Mouse (Mus musculus) granulocyte monocyte progenitor cell, adult 5-6 weeks (primary cell): ENCODE data around the gene Mtcl1. TPM values are rescaled to one million over a fixed set of nuclear protein-coding genes. Genes with fewer than 3 reads are reported as not detected.

Experiments
- ATAC-seq: replicated peaks from 2 replicates; pipeline ENCODE4 v1.8.0; 2016; ENCODE audit warnings: mild to moderate bottlenecking, moderate TSS enrichment, inconsistent platforms; ENCODE audit not compliant: poor library complexity, severe bottlenecking
- total RNA-seq, 2 experiments: library from RNA; stranded (forward) in 1 of 2; stranded (reverse) in 1 of 2; fragments of 200-712, 200-1000 nt in 1 of 2; fragments of >200 nt in 1 of 2; fragmentation: Nextera tagmentation in 1 of 2; gene quantifications; 2 replicates each; pipeline ENCODE4 v1.2.3; 2014 to 2017

Mtcl1 gene
- total RNA-seq, 2 experiments from 2014 or later = not detected

DNA sequence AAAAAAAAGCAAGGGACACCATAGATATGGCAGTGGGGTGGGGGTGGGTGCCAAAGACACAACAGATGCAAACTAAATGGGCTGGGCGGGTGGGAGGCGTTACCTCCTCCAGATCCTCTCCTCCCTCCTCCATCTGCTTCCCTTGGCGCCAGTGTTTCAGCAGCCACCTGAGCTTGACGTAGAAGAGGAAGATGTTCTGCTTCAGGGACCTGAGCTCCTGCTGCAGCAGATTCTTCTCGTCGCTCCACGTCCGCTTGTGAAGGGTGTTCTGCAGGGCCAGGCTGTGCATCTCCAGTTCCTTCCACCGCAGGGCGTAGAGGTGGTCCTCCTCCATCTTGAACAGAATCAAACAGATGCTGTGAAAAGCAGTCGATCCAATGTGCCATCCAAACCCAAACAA is 81.4 kb downstream of the Mtcl1 start:
- ATAC-seq = no peak

DNA sequence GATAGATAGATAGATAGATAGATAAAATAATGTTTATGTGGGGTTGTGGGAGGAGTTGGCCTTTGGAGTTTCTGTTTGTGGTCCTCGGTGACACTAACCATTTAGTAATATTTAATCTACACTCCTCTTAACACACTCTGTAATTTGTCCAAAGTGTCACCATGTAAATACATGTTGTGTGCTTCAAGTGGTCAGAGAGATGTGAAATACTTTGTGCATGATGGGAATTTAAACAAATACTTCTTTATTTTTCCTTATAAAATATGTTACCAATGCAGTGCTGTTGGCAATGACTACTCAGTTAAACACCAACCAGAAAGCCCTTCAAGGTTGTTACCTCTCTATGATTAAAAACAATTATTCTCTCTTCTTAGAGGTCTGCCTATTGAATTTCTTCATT is 83.9 kb downstream of the Mtcl1 start:
- no peak for ATAC-seq

DNA sequence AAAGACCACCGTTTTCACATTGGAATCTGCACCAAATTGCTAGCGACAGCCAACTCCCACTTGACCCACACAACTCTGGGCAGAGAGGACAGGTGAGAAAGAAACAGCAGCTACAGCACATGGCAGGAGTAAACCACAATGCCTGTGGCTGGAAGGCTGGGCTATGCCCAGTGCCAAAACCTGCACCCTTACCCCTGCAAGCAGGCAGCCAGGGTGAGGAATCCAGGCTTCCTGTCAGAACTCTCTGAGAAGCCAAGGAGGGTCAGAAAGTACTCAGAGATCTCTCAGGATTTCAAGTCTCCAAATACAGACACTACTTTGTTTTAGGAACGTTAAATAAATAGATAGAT is 84.3 kb downstream of the Mtcl1 start:
- ATAC-seq = no peak

DNA sequence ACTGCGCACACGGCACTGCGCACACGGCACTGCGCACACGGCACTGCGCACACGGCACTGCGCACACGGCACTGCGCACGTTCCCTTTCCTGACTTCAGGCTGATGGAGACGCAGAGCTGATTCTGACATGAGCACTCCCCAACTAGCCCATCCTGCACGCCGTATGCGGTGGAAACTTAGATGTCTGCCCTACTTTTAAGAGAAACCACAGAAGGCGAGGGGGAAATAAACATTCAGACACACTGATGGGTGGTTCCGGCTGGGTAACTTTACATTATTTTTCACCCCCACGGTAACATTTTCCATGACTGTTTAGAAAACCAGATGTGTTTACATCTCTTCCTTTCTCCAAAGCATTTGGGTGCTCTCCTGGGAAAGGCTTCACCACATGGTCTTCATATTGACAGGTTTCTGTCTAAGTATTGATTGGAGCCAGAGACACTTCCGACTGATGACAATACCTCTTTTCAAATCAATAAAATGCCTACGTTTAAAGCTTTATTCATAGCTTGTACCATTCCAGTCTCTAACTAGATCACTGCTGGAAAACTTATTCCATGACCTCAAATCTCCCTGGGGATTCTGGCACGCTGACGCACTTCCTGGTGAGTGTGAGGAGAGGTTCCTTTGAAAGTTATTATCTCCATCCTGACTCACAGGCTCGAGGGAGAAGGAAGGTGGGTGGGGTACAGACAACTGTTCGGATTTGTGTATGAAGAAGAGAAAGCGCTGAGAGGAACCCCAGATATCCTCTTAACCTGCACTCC is 84.8 kb downstream of the Mtcl1 start:
- ATAC-seq = no peak

DNA sequence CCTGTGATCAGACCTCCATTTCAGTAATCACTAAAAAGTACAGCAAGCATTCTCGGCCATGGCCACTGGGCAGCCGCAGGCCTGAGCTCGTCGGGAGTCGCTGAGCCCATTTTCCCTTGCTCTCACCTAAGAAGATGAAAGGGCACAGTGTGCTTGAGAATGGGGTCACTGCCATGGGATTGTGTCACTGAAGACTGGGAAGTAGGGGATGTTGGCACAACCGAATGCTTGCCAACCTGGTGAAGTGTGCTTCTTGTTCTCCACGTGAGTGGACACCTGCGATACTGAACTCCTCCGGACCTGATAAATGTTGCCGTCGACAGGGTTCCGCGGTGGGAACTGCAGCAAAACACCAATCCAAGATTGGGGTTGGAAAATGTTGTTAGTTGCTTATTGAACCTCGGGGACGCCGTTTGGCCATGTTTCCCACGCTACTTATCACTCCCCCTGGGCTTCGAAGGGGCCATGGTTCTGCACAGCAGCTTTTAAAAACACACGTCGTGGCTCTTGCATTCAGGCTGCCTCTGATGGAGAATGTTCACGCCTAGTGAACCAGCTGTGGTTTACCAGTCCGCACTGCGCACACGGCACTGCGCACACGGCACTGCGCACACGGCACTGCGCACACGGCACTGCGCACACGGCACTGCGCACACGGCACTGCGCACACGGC is 85.6 kb downstream of the Mtcl1 start:
- no peak for ATAC-seq

DNA sequence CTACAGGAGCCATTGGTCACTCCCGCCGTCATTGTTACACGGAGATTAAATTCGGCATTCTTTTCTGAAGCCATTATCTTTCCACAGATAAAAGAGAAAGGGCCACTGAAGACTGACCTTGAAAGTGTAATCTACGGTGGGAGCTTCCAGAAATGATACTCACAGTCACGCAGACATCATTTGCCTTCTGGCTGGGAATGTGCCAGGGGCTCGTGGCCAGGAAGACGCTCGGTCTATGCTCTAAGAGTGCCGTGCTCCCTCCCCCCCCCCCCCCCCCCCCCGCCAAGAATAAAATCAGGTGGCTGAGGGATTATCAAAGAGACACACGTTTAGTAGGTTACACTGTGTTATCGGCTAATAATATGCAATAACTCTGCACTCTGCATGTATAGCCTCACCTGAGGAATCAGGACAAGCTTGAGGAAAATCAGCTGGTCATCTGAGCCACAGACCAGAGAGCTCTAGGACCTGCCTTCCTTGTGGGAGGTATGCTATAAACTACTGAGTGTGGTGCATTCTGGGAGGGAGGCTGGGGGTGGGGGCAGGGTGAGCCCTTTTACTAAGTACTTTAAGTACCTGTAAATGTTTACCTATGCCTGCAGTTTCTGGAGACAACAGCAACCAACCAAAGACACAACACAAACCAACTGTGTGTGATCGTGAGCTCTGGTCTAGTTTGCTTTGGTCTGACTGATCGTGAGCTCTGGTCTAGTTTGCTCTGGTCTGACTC is 87.1 kb downstream of the Mtcl1 start:
- ATAC-seq = no peak

DNA sequence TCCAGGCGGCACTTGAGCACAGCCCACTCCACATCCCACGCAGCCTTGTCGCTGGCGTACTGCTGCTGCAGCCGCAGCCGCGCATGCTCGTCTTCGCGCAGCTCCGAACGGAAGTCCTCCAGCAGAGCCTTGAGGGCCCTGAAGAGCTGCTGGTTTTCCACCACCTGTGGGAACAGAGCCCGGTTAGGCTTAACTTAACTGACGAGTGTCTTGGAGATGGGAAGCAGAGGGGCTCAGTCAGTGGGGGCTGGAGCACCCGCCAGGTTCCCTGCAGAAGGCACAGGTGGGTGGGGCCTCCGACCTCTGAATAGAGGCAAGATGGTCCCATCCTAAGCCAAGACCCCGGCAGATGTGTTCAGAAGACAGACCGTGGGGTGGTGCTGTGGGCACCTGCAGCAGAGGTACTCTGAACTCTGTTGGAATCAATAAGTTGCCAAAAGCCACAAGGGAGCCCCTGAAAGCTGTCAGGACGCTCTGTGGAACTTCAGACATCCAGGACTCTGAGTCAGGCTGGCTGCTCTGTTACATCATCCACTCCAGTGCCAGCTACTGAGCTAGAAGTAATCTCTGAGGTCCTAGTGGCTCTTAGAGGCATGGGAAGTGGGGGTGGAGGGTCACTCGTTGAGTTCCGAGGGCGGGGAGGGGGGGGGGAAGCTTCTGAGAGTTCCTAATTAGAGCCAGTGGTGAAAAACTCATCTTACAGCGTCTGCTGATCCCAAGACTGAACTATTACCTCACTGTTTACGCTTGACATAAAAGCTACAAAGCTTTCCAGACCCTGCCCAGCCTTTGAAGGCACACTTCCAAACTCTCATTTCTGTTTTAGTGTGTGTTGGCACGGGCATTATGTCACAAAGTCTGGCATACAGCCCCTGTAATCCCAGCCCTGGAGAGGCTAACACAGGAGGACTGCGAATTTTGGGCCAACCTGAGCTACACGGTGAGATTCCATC is 91.2 kb downstream of the Mtcl1 start:
- ATAC-seq = no peak

DNA sequence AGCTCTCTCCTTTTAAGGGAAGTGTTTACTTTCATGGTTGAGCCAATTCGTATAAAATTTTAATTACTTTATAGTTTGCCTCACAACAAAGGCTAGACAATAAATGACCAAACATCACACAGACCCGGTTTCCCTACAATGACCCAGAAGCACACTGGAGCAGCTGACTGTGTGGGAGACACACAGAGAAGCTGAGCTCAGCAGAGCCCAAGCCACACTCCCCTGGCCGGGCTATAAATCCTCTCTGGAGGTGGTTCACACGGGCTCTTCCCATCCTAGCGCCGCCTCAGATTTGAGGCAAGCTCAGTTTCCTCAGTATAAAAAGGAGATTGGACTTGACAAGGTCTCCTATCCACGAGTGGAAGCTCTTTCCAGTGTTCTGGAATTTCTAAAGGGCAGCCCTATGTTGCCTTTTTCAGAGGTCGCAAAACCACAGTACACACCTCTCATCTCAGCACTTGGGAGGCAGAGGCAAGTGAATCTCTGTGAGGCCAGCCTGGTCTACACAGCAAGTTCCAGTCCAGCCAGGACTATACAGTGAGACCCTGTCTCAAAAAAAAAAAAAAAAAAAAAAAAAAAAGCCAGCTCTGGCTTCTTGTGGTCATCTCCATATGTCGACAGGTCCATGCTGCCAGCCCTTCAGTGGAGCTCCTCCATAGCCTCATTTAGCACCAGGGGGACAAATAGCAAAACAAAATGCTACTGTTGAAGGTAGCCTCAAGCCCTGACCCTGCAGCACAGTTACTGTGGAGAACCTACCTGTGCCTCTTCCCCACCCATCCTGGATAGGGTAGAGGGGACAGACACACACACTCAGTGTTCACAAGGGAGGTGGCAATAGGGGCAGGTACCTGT is 92.2 kb downstream of the Mtcl1 start:
- ATAC-seq = no peak

DNA sequence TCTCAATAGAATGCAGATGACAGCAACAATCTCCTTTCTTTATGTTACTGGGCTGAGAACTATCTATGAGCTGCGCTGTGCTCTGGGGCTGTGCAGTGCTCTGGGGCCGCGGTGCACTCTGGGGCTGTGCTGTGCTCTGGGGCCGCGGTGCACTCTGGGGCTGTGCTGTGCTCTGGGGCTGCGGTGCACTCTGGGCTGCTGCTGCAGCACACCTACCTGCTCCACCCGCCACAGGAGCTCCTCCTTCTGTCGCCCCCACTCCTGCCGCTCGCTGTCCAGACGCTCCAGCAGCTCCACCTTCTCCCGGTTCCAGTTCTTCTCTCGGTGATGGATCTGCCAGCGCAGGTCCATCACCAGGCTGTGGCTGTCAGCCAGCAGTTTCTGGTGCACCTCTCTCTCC is 95.6 kb downstream of the Mtcl1 start:
- no peak for ATAC-seq

DNA sequence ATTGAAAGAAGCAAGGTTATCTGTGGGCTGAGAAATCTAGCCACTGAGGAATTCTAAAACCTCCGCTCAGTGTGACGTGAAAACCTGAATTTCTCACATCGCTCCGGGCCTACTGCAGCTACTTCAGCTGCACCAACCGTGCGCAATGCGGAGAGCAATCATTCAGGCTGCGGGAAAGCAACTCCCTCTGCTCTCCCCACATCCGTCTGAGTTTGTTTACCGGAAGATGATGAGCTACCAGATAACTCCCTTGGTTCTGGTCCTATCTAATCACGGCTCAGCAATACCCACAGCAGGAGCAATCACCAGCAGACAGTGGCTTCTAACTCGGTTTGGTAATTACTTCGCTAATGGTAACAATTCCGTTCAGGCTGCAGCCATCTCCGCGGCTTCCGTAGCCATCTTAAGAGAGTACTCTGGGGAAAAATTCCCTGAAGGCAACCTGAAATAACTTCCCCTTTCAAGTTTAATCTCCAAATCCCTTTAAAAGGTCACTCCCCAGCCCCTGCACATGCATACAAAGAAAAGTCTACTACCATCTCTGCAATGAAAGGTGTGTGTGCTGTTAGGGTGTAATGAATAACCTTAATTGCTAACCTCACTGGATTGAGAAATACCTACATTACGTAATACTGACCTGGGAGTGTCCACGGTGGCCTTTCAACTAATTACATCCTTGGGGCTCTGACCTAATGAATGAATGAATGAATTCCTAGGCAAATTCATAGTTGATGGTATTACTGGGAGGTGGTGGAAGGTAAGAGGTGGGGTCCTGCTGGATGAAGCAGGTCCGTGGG is 96.5 kb downstream of the Mtcl1 start:
- ATAC-seq = no peak

DNA sequence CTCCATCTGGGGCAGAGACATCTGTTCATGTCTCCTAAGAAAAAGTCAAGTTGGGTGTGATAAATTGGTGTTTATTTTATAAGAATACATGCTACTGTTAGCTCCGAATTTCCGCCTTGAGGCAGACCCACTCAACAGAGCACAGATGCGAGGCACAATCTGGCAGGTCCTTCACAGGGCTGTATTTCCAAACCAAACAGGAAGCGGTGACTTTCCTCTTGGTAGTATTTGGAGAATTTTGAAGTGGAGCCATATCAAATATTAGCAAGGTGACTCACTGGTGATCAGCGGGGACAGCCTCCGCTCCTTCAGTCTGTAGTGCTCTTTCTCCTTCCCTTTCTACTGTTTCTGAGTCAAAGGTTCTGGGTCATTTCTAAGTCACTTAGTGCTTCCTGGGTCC is 97.3 kb downstream of the Mtcl1 start:
- ATAC-seq = no peak

DNA sequence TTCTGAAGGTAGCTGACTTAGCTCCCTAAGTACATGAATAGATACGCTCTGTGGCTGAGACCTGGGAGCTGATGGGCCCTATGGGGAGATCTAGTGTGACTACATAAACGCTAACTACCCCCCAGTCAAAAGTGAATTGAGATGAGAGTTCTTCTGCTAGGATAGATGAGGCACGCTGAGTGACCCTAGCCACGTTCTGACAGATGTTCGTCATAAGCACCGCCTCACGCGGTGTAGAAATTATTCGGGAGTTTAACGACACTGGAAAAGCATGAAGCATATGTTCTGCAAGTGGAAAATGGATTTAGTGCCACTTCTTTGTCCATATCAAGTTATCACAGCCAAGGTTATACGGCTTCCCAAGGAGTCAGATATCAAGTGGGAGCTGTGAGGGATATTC is 98.9 kb downstream of the Mtcl1 start:
- ATAC-seq = no peak

DNA sequence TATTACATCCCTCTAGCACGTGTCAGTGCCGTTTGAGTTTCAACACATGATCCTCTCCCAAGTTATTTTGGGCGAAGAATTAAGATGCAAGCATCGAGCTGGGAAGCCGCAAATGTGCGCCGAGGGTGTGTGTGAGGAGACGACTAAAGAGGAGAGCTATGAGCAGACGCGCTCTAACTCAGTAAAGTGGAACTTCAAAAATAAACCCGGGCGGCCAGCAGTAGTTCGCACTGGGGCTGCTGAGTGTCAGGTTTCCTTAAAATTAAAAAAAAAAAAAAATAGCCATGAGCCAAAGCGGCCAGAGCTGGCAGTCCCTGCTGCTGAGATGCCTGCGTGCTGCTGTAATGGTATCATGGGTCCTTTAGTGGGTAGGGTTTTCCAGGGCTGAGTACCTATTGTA is 99.4 kb downstream of the Mtcl1 start:
- no peak for ATAC-seq

DNA sequence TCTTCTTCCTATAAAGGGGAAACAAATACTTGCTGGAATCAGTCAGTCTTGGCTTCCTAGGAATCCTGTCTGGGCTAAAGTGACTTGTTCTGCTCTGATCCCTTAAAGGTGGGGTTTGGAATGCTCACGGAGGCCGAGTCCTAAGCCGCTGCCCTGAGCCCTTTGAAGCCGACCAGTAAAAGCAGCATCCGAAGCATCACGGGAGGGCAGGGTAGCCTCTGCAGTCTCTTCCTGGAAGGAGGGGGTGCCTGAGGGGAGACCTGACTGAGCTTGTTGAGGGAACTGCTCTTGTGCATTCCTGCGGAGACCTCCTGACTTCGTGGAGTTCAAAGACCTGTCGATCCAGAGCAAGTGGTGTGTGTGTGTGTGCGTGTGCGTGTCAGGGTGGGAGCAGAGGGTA is 103.2 kb downstream of the Mtcl1 start:
- ATAC-seq = no peak

DNA sequence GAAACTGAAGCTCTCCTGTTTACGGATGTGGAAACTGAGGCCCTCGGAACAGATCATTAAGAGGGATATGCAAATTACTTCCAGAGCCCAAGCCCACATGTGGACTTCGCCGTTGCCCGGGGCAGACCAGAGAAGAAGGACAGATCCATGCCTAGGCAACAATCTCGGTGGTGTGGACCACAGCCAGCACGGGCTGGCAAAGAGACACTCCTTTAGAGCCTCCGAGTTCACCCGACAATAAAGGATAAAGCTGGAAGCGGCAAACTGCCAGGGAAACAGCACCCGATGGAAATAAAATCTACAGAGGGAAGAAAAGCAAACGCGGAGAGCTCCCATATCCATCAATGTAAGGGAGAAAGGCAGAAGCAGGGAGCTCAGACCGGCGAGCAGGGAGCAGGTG is 103.9 kb downstream of the Mtcl1 start:
- no peak for ATAC-seq

DNA sequence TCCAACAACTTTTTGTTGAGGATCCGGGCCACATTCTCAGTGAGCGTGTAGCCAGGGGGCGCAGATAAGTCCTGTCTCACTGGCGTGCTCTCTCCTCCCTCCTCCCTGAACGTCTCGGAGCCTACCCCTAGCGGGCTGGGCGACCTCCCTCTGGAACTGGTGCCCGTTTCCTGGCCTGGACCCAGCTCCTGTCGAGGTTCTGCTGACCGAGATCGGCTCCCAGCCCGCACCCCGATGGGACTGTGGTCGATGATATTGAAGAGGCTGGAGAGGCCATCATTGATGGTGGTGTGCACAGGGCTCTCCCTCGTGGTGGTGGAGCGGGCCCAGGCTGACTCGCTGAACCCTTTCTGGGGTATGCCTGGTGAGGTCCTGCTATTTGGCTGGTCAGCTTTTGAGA is 106.6 kb downstream of the Mtcl1 start:
- no peak for ATAC-seq

DNA sequence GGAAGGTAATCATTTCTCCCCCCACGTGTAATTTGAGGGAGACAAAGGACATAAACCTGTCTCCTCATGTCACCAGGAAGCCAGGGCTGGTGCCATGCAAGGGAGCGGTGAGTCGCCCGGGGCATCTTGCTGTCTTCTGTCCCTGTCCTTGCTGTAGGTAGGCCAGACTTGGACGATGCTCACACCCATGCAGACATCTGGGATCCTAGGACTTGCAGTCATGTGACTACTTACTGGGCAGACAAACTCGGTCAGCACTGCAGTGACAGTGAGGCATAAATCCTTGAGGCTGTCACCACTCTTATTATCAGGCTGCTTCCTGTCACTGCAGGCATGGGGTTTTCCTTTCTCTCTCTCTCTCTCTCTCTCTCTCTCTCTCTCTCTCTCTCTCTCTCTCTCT is 107.9 kb downstream of the Mtcl1 start:
- ATAC-seq = no peak

DNA sequence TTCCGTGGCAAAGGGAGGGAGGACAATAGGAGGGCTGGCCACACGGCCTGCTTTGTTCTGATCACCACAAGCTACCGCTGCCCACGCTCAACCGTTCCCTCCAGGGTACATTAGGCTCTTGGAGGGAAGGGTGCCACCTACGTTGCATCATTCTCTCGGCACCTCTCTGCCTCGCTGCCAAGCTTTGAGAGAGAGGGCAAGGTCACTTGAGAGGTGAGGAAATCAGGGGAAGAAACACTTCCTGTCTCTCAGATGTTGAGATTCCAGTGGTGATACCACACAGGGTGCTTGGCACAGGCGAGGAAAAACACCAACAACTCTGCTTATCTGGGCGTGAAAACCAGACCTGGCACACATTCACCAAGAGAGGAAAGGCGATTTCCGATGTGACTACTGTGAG is 108.8 kb downstream of the Mtcl1 start:
- no peak for ATAC-seq

DNA sequence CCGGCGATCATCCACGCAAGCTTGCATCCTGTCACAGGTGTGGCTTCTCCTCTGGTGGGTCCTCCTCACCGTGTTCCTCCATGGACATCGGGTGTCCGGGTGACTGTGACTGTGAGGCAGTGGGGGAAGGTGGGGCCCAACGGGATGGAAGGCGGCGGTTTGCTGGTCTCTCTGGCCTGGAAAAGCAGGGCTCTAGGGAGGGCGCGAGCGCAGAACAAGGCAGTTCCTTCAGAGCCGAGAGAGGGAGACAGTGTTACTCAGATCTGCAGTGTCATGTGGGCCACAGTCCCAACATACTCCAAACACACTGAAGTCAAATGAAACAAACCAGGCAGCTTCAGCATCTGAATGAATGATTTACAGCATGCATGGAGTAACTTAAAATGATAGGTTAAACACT is 111.6 kb downstream of the Mtcl1 start:
- no peak for ATAC-seq
